Mouse (Mus musculus): ENCODE data around the gene Tprkb.
"Not testable (repeated sequence)": the region's sequence is repeated elsewhere in the genome, so short reads cannot be mapped to it uniquely, and the experiment has no call there.

The Tprkb gene

GRCm38 (mm10) chr6:85976242-85976641 lies 64.6 kb downstream of the Tprkb start:
- no peak for DNase-seq

GRCm38 (mm10) chr6:85978736-85979135 lies 67.1 kb downstream of the Tprkb start:
- DNase-seq: not testable (repeated sequence)

Data from cerebellum, adult 9-11 months (tissue).